Mouse (Mus musculus): Measurements from ENCODE around the gene Dmrtc1b. TPM values are rescaled to one million over a fixed set of nuclear protein-coding genes. Genes with fewer than 3 reads are reported as not detected.
"Not testable (repeated sequence)": the region's sequence is repeated elsewhere in the genome, so short reads cannot be mapped to it uniquely, and the experiment has no call there.

Dmrtc1b gene
- not detected in 2 replicates for polyA plus RNA-seq (2014; fragmentation: Nextera tagmentation; extraction: Ambion mirVana)

DNA sequence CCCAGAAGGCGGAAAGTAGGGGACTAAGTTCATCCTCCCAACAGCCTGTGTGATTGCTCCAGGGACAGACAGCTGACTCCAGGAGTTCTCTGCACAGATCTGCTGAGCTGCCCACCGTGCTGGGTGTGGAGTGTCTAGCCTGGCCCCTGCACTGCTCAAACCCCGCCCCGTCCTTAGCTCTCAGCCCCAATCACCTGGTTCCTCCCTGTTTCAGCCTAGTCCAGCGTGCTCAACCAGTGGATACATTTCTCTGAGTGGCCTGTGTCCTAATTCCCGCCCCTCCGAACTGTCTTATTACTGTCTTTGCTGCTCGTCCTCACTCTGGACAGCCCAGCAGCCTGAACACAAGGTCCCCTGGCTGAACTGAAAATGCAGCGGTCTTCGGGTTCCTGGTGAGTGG lies at the start of gene Dmrtc1b, which contains the start of gene Gm9112:
Gene Dmrtc1b, plus strand, starts transcription at position 331 of the 400 bp plus-strand sequence.
Gene Gm9112, minus strand, starts transcription at position 101 of the 400 bp plus-strand sequence.
- not testable (repeated sequence) for H3K36me3 ChIP-seq (replicated peaks; ENCODE audit: control insufficient read depth, insufficient read depth, low read depth, low read length); DNase-seq (ENCODE audit: low spot score); H3K27me3 ChIP-seq (ENCODE audit: control insufficient read depth, insufficient read depth, low read length); H3K9me3 ChIP-seq (replicated peaks; ENCODE audit: control insufficient read depth, low read length); H3K27ac ChIP-seq (replicated peaks; ENCODE audit: low read depth, low read length); H3K9ac ChIP-seq (replicated peaks; ENCODE audit: low read length); ATAC-seq (replicated peaks; ENCODE audit: insufficient number of reproducible peaks, low FRiP score, low TSS enrichment, low read depth); H3K4me3 ChIP-seq (ENCODE audit: low read depth, low read length); H3K4me1 ChIP-seq (ENCODE audit: control insufficient read depth, insufficient read depth, low read length); H3K4me2 ChIP-seq (ENCODE audit: low read depth, low read length)
- 78% methylated on average over 4 of the region's 10 CpGs for WGBS

DNA sequence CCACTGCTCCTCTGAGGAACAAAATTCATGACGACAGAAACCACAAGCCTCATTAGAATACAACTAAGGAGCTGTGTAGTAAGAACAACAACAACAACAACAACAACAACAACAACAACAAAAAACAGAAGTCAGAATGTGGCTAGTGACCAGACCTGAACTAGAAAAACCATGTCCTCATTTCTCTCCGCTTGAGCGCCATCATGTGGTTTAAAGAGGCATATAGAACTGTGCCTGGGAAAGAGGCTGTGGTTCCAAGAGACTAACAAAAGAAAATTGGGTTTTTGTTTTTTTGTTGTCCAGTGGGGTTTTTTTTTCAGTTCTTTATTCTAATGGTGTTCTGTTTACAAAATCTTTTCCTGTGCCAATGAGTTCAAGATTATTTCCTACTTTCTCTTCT lies 47.0 kb upstream of the Dmrtc1b start:
- Histone ChIP-seq H3K4me1 (ENCODE audit: control insufficient read depth, insufficient read depth, low read length) (no peaks in the 10 kb centered on the region), H3K27ac (replicated peaks; ENCODE audit: low read depth, low read length) (no peak overlapping the region), H3K4me2 (ENCODE audit: low read depth, low read length) (no peak overlapping the region), H3K4me3 (ENCODE audit: low read depth, low read length) (no peak overlapping the region), H3K9me3 (replicated peaks; ENCODE audit: control insufficient read depth, low read length) (no peaks in the 10 kb centered on the region), H3K9ac (replicated peaks; ENCODE audit: low read length) (no peak overlapping the region), H3K36me3 (replicated peaks; ENCODE audit: control insufficient read depth, insufficient read depth, low read depth, low read length) (no peaks in the 10 kb centered on the region), H3K27me3 (ENCODE audit: control insufficient read depth, insufficient read depth, low read length) (no peaks in the 10 kb centered on the region)
- 22% methylated on average over 3 of the region's 3 CpGs for WGBS
- peak; percentile 3 for DNase-seq (ENCODE audit: low spot score)
- ATAC-seq (replicated peaks; ENCODE audit: insufficient number of reproducible peaks, low FRiP score, low TSS enrichment, low read depth) = no peak

- Histone ChIP-seq H3K27ac (replicated peaks; ENCODE audit: low read depth, low read length) (no peak overlapping the region), H3K4me1 (ENCODE audit: control insufficient read depth, insufficient read depth, low read length) (no peaks in the 10 kb centered on the region), H3K9me3 (replicated peaks; ENCODE audit: control insufficient read depth, low read length) (no peaks in the 10 kb centered on the region), H3K36me3 (replicated peaks; ENCODE audit: control insufficient read depth, insufficient read depth, low read depth, low read length) (no peaks in the 10 kb centered on the region), H3K4me2 (ENCODE audit: low read depth, low read length) (no peak overlapping the region), H3K9ac (replicated peaks; ENCODE audit: low read length) (no peak overlapping the region), H3K27me3 (ENCODE audit: control insufficient read depth, insufficient read depth, low read length) (no peaks in the 10 kb centered on the region), H3K4me3 (ENCODE audit: low read depth, low read length) (no peak overlapping the region)
- no peak for ATAC-seq (replicated peaks; ENCODE audit: insufficient number of reproducible peaks, low FRiP score, low TSS enrichment, low read depth)
- WGBS = 82% methylated on average over 2 of the region's 2 CpGs
- no peak for DNase-seq (ENCODE audit: low spot score)
These were observed 41.0 kb upstream of the Dmrtc1b start for GRCm38 (mm10) chrX:102666641-102667040.

- H3K9me3 ChIP-seq (replicated peaks; ENCODE audit: control insufficient read depth, low read length); H3K27me3 ChIP-seq (ENCODE audit: control insufficient read depth, insufficient read depth, low read length); H3K4me3 ChIP-seq (ENCODE audit: low read depth, low read length); ATAC-seq (replicated peaks; ENCODE audit: insufficient number of reproducible peaks, low FRiP score, low TSS enrichment, low read depth); H3K9ac ChIP-seq (replicated peaks; ENCODE audit: low read length); DNase-seq (ENCODE audit: low spot score); H3K36me3 ChIP-seq (replicated peaks; ENCODE audit: control insufficient read depth, insufficient read depth, low read depth, low read length); H3K27ac ChIP-seq (replicated peaks; ENCODE audit: low read depth, low read length); H3K4me1 ChIP-seq (ENCODE audit: control insufficient read depth, insufficient read depth, low read length); H3K4me2 ChIP-seq (ENCODE audit: low read depth, low read length): not testable (repeated sequence)
- WGBS = 38% methylated on average over 3 of the region's 3 CpGs
These were observed 23.0 kb upstream of the Dmrtc1b start for GRCm38 (mm10) chrX:102684706-102685105.

DNA sequence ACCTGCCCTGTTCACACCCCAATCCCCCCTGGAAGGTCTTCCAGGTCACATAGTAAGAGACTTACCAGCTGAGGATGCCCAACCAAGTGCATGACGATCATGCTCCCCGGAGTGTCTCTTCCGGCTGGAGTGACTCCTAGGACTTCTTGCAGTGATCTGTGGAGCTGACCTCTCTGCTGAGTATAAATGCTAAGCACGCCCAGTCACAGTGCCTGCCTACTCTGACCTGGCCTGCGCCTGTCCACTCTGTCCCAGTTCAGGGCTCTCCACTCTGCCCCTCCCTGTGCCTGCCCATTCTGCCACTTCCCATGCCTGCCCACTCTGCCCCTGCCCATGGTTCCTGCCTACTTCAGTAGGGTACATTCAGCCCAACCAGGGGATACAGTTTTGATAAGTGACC lies 20.8 kb upstream of the Dmrtc1b start, which contains the start of gene Gm3880:
Gene Gm3880, minus strand, starts transcription at position 101 of the 400 bp plus-strand sequence.
- not testable (repeated sequence) for H3K27ac ChIP-seq (replicated peaks; ENCODE audit: low read depth, low read length); H3K36me3 ChIP-seq (replicated peaks; ENCODE audit: control insufficient read depth, insufficient read depth, low read depth, low read length); H3K9me3 ChIP-seq (replicated peaks; ENCODE audit: control insufficient read depth, low read length); H3K27me3 ChIP-seq (ENCODE audit: control insufficient read depth, insufficient read depth, low read length); H3K4me2 ChIP-seq (ENCODE audit: low read depth, low read length); H3K4me3 ChIP-seq (ENCODE audit: low read depth, low read length); H3K4me1 ChIP-seq (ENCODE audit: control insufficient read depth, insufficient read depth, low read length); H3K9ac ChIP-seq (replicated peaks; ENCODE audit: low read length); ATAC-seq (replicated peaks; ENCODE audit: insufficient number of reproducible peaks, low FRiP score, low TSS enrichment, low read depth); DNase-seq (ENCODE audit: low spot score)
- 80% methylated on average over 5 of the region's 5 CpGs for WGBS

- not testable (repeated sequence) for H3K27me3 ChIP-seq (ENCODE audit: control insufficient read depth, insufficient read depth, low read length); H3K36me3 ChIP-seq (replicated peaks; ENCODE audit: control insufficient read depth, insufficient read depth, low read depth, low read length); H3K9ac ChIP-seq (replicated peaks; ENCODE audit: low read length); H3K4me1 ChIP-seq (ENCODE audit: control insufficient read depth, insufficient read depth, low read length); ATAC-seq (replicated peaks; ENCODE audit: insufficient number of reproducible peaks, low FRiP score, low TSS enrichment, low read depth); H3K27ac ChIP-seq (replicated peaks; ENCODE audit: low read depth, low read length); H3K4me2 ChIP-seq (ENCODE audit: low read depth, low read length); H3K9me3 ChIP-seq (replicated peaks; ENCODE audit: control insufficient read depth, low read length); H3K4me3 ChIP-seq (ENCODE audit: low read depth, low read length)
- WGBS = 20% methylated on average over 4 of the region's 4 CpGs
- DNase-seq (ENCODE audit: low spot score) = peak; percentile 48
These were observed 18.4 kb upstream of the Dmrtc1b start for GRCm38 (mm10) chrX:102689252-102689651.

GRCm38 (mm10) chrX:102700636-102701035 lies 7.0 kb upstream of the Dmrtc1b start:
- not testable (repeated sequence) for H3K4me2 ChIP-seq (ENCODE audit: low read depth, low read length); H3K27me3 ChIP-seq (ENCODE audit: control insufficient read depth, insufficient read depth, low read length); H3K4me1 ChIP-seq (ENCODE audit: control insufficient read depth, insufficient read depth, low read length); H3K36me3 ChIP-seq (replicated peaks; ENCODE audit: control insufficient read depth, insufficient read depth, low read depth, low read length); H3K27ac ChIP-seq (replicated peaks; ENCODE audit: low read depth, low read length); ATAC-seq (replicated peaks; ENCODE audit: insufficient number of reproducible peaks, low FRiP score, low TSS enrichment, low read depth); H3K9ac ChIP-seq (replicated peaks; ENCODE audit: low read length); H3K4me3 ChIP-seq (ENCODE audit: low read depth, low read length); H3K9me3 ChIP-seq (replicated peaks; ENCODE audit: control insufficient read depth, low read length)
- 75% methylated on average over 3 of the region's 3 CpGs for WGBS
- peak; percentile 43 for DNase-seq (ENCODE audit: low spot score)

DNA sequence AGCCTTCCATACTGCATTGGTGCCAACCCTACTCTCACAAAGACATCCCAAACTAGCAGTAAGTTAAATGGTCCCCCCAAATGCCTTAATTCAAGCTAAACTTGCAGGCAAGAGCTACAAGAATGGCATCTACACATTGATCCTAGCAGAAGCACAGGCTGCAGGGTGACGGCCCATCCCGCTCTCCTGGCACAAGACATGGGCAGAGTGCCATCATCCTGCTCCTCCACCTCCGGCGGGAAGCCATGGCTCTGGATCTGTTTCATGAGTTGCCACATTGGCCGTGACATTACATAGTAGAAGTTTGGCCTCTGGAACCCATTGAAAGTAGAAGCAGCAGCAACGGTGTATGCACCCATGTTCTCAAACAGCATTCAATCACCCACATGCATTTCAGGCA lies 16.6 kb downstream of the Dmrtc1b start:
- not testable (repeated sequence) for H3K36me3 ChIP-seq (replicated peaks; ENCODE audit: control insufficient read depth, insufficient read depth, low read depth, low read length); ATAC-seq (replicated peaks; ENCODE audit: insufficient number of reproducible peaks, low FRiP score, low TSS enrichment, low read depth); H3K4me1 ChIP-seq (ENCODE audit: control insufficient read depth, insufficient read depth, low read length); H3K27me3 ChIP-seq (ENCODE audit: control insufficient read depth, insufficient read depth, low read length); H3K9me3 ChIP-seq (replicated peaks; ENCODE audit: control insufficient read depth, low read length); H3K9ac ChIP-seq (replicated peaks; ENCODE audit: low read length); H3K27ac ChIP-seq (replicated peaks; ENCODE audit: low read depth, low read length); H3K4me2 ChIP-seq (ENCODE audit: low read depth, low read length); DNase-seq (ENCODE audit: low spot score); H3K4me3 ChIP-seq (ENCODE audit: low read depth, low read length)
- WGBS = 89% methylated on average over 6 of the region's 6 CpGs

Data from embryonic facial prominence, embryonic 11.5 days (tissue).